Mouse (Mus musculus): ENCODE data around the gene Ahcyl1.

DNA sequence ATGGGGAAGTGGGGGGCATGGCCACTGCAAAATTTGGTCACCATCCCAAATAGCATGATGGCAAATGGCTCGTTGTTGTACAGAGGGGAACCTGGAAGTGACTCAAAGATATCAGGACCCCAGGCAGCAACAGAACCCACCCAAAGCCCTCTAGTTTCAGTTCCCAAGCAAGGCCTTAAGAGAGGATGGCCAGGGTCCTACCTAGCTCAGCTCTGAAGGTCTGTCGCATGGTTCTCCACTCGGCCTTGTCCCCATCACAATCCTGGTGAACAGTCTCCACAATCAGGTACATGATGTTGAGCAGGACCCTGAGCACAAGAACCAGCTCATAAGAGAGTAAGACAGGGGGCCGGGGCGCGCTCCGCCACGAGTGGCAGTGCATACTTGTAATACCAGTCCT, 71.9 kb downstream of the Ahcyl1 start:
- no peak for TF ChIP-seq CTCF (IDR thresholded peaks at IDR 0.05; ENCODE audit: control insufficient read depth, insufficient read depth, insufficient read length)
- no peak for TF ChIP-seq MAX (IDR thresholded peaks at IDR 0.05)
- TF ChIP-seq CEBPB (IDR thresholded peaks at IDR 0.05; ENCODE audit: low read depth) = no peak
- no peak for TF ChIP-seq MYOD1 (IDR thresholded peaks at IDR 0.05; ENCODE audit: control insufficient read depth, insufficient read length, low read depth)
- TF ChIP-seq USF1 (IDR thresholded peaks at IDR 0.05; ENCODE audit: low read depth) = no peak
- TF ChIP-seq MYOG (IDR thresholded peaks at IDR 0.05; ENCODE audit: control insufficient read depth, extremely low read depth, insufficient read length) = no peak
